Mouse (Mus musculus) left cerebral cortex, postnatal 25 days (tissue): Measurements from ENCODE around the gene Eya2. TPM values are rescaled to one million over a fixed set of nuclear protein-coding genes. Genes with fewer than 3 reads are reported as not detected.
A peak's percentile ranks its signal among the peaks of the same experiment; 100 is the strongest.
"Not testable (repeated sequence)": the region's sequence is repeated elsewhere in the genome, so short reads cannot be mapped to it uniquely, and the experiment has no call there.

Experiments used
- DNase-seq, 2 experiments: peaks; one replicate each; pipeline ENCODE4 v3.0.0; 2022; ENCODE audit warnings: low spot score in 2 of 2, mixed read lengths in 1 of 2
- intact Hi-C: fragments of 180-260 bp; cut with DNase I; formaldehyde crosslinking; loops from one replicate; pipeline ENCODE4 v1.15.1; 2025
- total RNA-seq, 2 experiments: library from RNA; stranded (reverse); gene quantifications; 2 replicates each; pipeline ENCODE4 v1.2.3; 2021

Eya2 gene
- 1 to 10 TPM; 3.5 to 3.6 TPM for total RNA-seq

- no peak for DNase-seq
- intact Hi-C loops = no loop called here
Observed at GRCm38 (mm10) chr2:165594907-165595675, at the start of gene Eya2. Eya2 (plus strand) TSS chr2:165595032.

GRCm38 (mm10) chr2:165545687-165546086 is 49.1 kb upstream of the Eya2 start:
- DNase-seq = no peak
- intact Hi-C loops = no loop called here

- intact Hi-C loops = no loop called here
- DNase-seq = no peak
Observed at GRCm38 (mm10) chr2:165546341-165546740, 48.5 kb upstream of the Eya2 start.

GRCm38 (mm10) chr2:165547410-165547809 is 47.4 kb upstream of the Eya2 start:
- peak; percentile 15 to 49 for DNase-seq
- intact Hi-C loops = no loop called here

GRCm38 (mm10) chr2:165548627-165549026 is 46.2 kb upstream of the Eya2 start:
- no peak for DNase-seq
- intact Hi-C loops = no loop called here

GRCm38 (mm10) chr2:165550410-165550809 is 44.4 kb upstream of the Eya2 start:
- DNase-seq, intact Hi-C loops: not testable (repeated sequence)

- intact Hi-C loops = no loop called here
Observed at GRCm38 (mm10) chr2:165554066-165554465, 40.8 kb upstream of the Eya2 start.

GRCm38 (mm10) chr2:165557278-165557677 is 37.6 kb upstream of the Eya2 start:
- DNase-seq = peak in 1 of 2 experiments; percentile 26
- intact Hi-C loops = no loop called here

More at GRCm38 (mm10) chr2:165554066-165554465, 40.8 kb upstream of the Eya2 start:
- DNase-seq = no peak

- intact Hi-C loops = no loop called here
- DNase-seq = no peak
Observed at GRCm38 (mm10) chr2:165558916-165559315, 35.9 kb upstream of the Eya2 start.

GRCm38 (mm10) chr2:165559506-165560235 is 35.2 kb upstream of the Eya2 start:
- intact Hi-C loops = no loop called here
- DNase-seq = no peak

- intact Hi-C loops = no loop called here
- no peak for DNase-seq
Observed at GRCm38 (mm10) chr2:165561861-165562260, 33.0 kb upstream of the Eya2 start.

- DNase-seq = peak in 1 of 2 experiments; percentile 10
- intact Hi-C loops = no loop called here
Observed at GRCm38 (mm10) chr2:165563298-165564058, 31.4 kb upstream of the Eya2 start.

GRCm38 (mm10) chr2:165564101-165564500 is 30.7 kb upstream of the Eya2 start:
- intact Hi-C loops = no loop called here
- DNase-seq = no peak

GRCm38 (mm10) chr2:165564620-165565019 is 30.2 kb upstream of the Eya2 start:
- intact Hi-C loops = no loop called here

GRCm38 (mm10) chr2:165566898-165567297 is 27.9 kb upstream of the Eya2 start:
- DNase-seq = no peak
- intact Hi-C loops = no loop called here

More at GRCm38 (mm10) chr2:165564620-165565019, 30.2 kb upstream of the Eya2 start:
- no peak for DNase-seq

GRCm38 (mm10) chr2:165567820-165568219 is 27.0 kb upstream of the Eya2 start:
- no peak for DNase-seq
- intact Hi-C loops = no loop called here

- DNase-seq = no peak
- intact Hi-C loops = no loop called here
Observed at GRCm38 (mm10) chr2:165568911-165569310, 25.9 kb upstream of the Eya2 start.

GRCm38 (mm10) chr2:165571216-165571778 is 23.5 kb upstream of the Eya2 start:
- intact Hi-C loops = no loop called here
- no peak for DNase-seq

GRCm38 (mm10) chr2:165583044-165583443 is 11.8 kb upstream of the Eya2 start:
- no peak for DNase-seq
- intact Hi-C loops = no loop called here

- DNase-seq = no peak
- intact Hi-C loops = no loop called here
Observed at GRCm38 (mm10) chr2:165583518-165583917, 11.3 kb upstream of the Eya2 start.
